In genomic region chr6:58603485-58604090, GRCm38 (mm10) we compare ENCODE assay signal across 8 mouse cellular contexts. TPM values are rescaled to one million over a fixed set of nuclear protein-coding genes. Genes with fewer than 3 reads are reported as not detected.
DNase-seq lines count a peak whose midpoint lies in the region; ATAC-seq and TF ChIP-seq lines count a peak whose summit lies in the region.
"Not testable (repeated sequence)": the region's sequence is repeated elsewhere in the genome, so short reads cannot be mapped to it uniquely, and the experiment has no call there.

No protein-coding gene starts in this region.

- TF ChIP-seq CTCF in brain, embryonic 14.5 days (IDR thresholded peaks at IDR 0.05; ENCODE audit: borderline replicate concordance, extremely low read depth, insufficient read depth, insufficient read length), result not testable (repeated sequence)
- TF ChIP-seq CTCF in intestine, postnatal 0 days (IDR thresholded peaks at IDR 0.05; ENCODE audit: low read depth), result peak; percentile 70

- not testable (repeated sequence) for TF ChIP-seq POLR2A in brain, embryonic 14.5 days (IDR thresholded peaks at IDR 0.05; ENCODE audit: borderline replicate concordance, extremely low read depth, insufficient read depth, insufficient read length, poor library complexity, severe bottlenecking)

- not testable (repeated sequence) for H3K4me2 ChIP-seq in embryonic facial prominence, embryonic 15.5 days (replicated peaks); heart, embryonic 11.5 days; intestine, postnatal 0 days (replicated peaks; ENCODE audit: low read depth); limb, embryonic 11.5 days (ENCODE audit: low read depth, severe bottlenecking); neural tube, embryonic 15.5 days

- not testable (repeated sequence) for H3K27me3 ChIP-seq in embryonic facial prominence, embryonic 15.5 days; heart, embryonic 11.5 days (ENCODE audit: control insufficient read depth, insufficient read depth, low read length); intestine, postnatal 0 days (replicated peaks; ENCODE audit: control insufficient read depth, insufficient read depth, low read length); limb, embryonic 11.5 days (ENCODE audit: control insufficient read depth, insufficient read depth, low read length); neural tube, embryonic 15.5 days (replicated peaks)

- H3K36me3 ChIP-seq in embryonic facial prominence, embryonic 15.5 days; heart, embryonic 11.5 days (ENCODE audit: control insufficient read depth, insufficient read depth, low read length); intestine, postnatal 0 days (ENCODE audit: control insufficient read depth, insufficient read depth); limb, embryonic 11.5 days (ENCODE audit: control insufficient read depth, insufficient read depth, low read length); neural tube, embryonic 15.5 days: not testable (repeated sequence)

- ATAC-seq in embryonic facial prominence, embryonic 15.5 days (ENCODE audit: insufficient number of reproducible peaks, low FRiP score, low TSS enrichment, low read depth), result peak; percentile 23; the same call in 1 of the 2 replicates
- 0 out of 2 replicates have a peak, but pooled peaks have one; percentile 32 for ATAC-seq in heart, embryonic 11.5 days (replicated peaks; ENCODE audit: insufficient number of reproducible peaks, low FRiP score, low TSS enrichment)
- peak; percentile 33; the same call in 1 of the 2 replicates for ATAC-seq in intestine, postnatal 0 days
- ATAC-seq in limb, embryonic 11.5 days (ENCODE audit: insufficient number of reproducible peaks, low FRiP score, low TSS enrichment, low read depth), result peak; percentile 53; the same call in 1 of the 2 replicates
- peak; percentile 75; the same call in 1 of the 2 replicates for ATAC-seq in neural tube, embryonic 15.5 days (ENCODE audit: low FRiP score)

- not testable (repeated sequence) for H3K9ac ChIP-seq in embryonic facial prominence, embryonic 15.5 days; heart, embryonic 11.5 days (ENCODE audit: low read depth, low read length); intestine, postnatal 0 days (ENCODE audit: low read depth, low read length); limb, embryonic 11.5 days (ENCODE audit: low read length); neural tube, embryonic 15.5 days (replicated peaks)

- H3K4me1 ChIP-seq in embryonic facial prominence, embryonic 15.5 days; heart, embryonic 11.5 days (ENCODE audit: control insufficient read depth, insufficient read depth, low read length); intestine, postnatal 0 days (replicated peaks; ENCODE audit: control insufficient read depth, insufficient read depth, low read length); limb, embryonic 11.5 days (ENCODE audit: control insufficient read depth, insufficient read depth, low read length); neural tube, embryonic 15.5 days: not testable (repeated sequence)

- not testable (repeated sequence) for H3K27ac ChIP-seq in embryonic facial prominence, embryonic 15.5 days (replicated peaks); heart, embryonic 11.5 days (ENCODE audit: low read depth, low read length); intestine, postnatal 0 days (ENCODE audit: low read depth, low read length); limb, embryonic 11.5 days (replicated peaks; ENCODE audit: low read depth, low read length); neural tube, embryonic 15.5 days (replicated peaks)

- H3K9me3 ChIP-seq in embryonic facial prominence, embryonic 15.5 days (replicated peaks); heart, embryonic 11.5 days (replicated peaks; ENCODE audit: control insufficient read depth, low read length); intestine, postnatal 0 days (ENCODE audit: control insufficient read depth); limb, embryonic 11.5 days (ENCODE audit: control insufficient read depth, low read length); neural tube, embryonic 15.5 days (replicated peaks): not testable (repeated sequence)

- not testable (repeated sequence) for H3K4me3 ChIP-seq in embryonic facial prominence, embryonic 15.5 days (replicated peaks); heart, embryonic 11.5 days (ENCODE audit: low read depth, low read length); intestine, postnatal 0 days (ENCODE audit: low read depth, low read length); limb, embryonic 11.5 days (ENCODE audit: low read depth, low read length); neural tube, embryonic 15.5 days (replicated peaks)

- 68% methylated on average over 3 of the region's 3 CpGs for WGBS in embryonic facial prominence, embryonic 15.5 days
- WGBS in heart, embryonic 11.5 days (ENCODE audit: insufficient replicate concordance), result 68% methylated on average over 3 of the region's 3 CpGs
- WGBS in intestine, postnatal 0 days, result 55% methylated on average over 3 of the region's 3 CpGs
- 80% methylated on average over 3 of the region's 3 CpGs for WGBS in limb, embryonic 11.5 days
- 78% methylated on average over 3 of the region's 3 CpGs for WGBS in neural tube, embryonic 15.5 days

- DNase-seq in 416B (ENCODE audit: low read depth), result peak; percentile 55
- DNase-seq in brain, embryonic 14.5 days (ENCODE audit: low read depth), result peak; percentile 56
- DNase-seq in limb, embryonic 11.5 days (ENCODE audit: low spot score), result not testable (repeated sequence)
- DNase-seq in lung, postnatal 25 days (ENCODE audit: low spot score), result peak; percentile 45

RNA-seq across cellular contexts. Expression of gene Abcg2, which starts 19.3 kb away (rescaled TPM):
- polyA plus RNA-seq in brain, embryonic 14.5 days (2012; rRNA removed), result 20.5 and 22.1 TPM in 2 replicates
- 53.1 and 56.4 TPM in 2 replicates for polyA plus RNA-seq in embryonic facial prominence, embryonic 15.5 days (2015; fragmentation: Nextera tagmentation; extraction: Ambion mirVana)
- polyA plus RNA-seq in heart, embryonic 11.5 days (2014; fragmentation: Nextera tagmentation; extraction: Ambion mirVana), result 67.8 and 80.9 TPM in 2 replicates
- polyA plus RNA-seq in intestine, postnatal 0 days (2015; fragmentation: Nextera tagmentation; extraction: Ambion mirVana), result 143 and 158 TPM in 2 replicates
- polyA plus RNA-seq in limb, embryonic 11.5 days (2014; fragmentation: Nextera tagmentation; extraction: Ambion mirVana), result 49.2 and 49.9 TPM in 2 replicates
- 35.8 and 45.3 TPM in 2 replicates for polyA plus RNA-seq in neural tube, embryonic 15.5 days (2015; fragmentation: Nextera tagmentation; extraction: Ambion mirVana)

Comparison
In these comparisons a context has a peak if more than half of its experiments do, and no peak if none do; other contexts are left out.
1. ATAC-seq: peak in every context shown above with its lines; median percentile 75 in neural tube, embryonic 15.5 days; 53 in limb, embryonic 11.5 days; 33 in intestine, postnatal 0 days; 32 in heart, embryonic 11.5 days; 23 in embryonic facial prominence, embryonic 15.5 days.